Mouse (Mus musculus) heart, adult 10 weeks (tissue): ENCODE measurements around the gene Decr2. TPM values are rescaled to one million over a fixed set of nuclear protein-coding genes. Genes with fewer than 3 reads are reported as not detected.

Experiments
- polyA plus RNA-seq: library from polyadenylated mRNA; stranded (reverse); fragments of 350-450 nt; fragmentation: Illumina TruSeq; extraction: RNeasy Lipid Tissue Mini Kit (QIAGEN cat#74804); gene quantifications from one replicate; pipeline ENCODE4 v1.2.3, GENCODE M21; 2014; ENCODE audit warnings: low read depth, low replicate concordance

Decr2 gene
- 12.0 TPM for polyA plus RNA-seq

DNA sequence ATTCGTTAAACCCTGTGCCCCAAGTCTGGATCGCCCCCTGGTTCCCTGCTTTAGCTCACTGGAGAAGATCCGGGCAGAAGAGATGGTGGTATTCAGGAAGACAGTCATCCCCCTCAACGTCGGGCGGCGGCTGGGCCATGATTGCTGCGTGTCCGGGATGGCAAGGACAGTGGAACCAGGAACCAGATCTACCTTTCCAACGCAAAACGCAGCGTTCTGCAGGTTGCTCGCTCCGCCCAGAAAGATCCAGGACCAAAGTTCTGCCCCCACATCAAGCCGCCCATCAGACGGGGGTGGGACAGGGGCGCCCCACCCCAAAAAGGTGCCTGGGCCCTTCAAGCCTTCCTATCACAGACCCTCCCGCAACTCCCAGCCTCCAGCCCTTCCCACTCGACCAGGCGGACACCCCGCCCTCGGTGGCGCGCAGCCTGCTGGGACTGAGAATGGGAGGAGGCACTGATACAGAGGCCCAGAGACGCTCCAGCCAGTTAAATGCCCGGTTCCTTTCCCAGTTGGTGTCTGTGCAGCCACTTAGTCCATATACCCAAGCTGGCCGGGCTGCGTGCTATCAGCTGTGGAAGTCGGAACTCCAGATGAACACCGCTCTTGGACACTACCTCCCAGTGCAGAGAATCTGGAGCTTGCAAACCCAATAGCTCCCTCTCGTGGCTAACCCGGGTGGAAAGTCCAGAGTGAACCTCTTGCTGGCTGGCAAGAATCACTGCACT, at the start of gene Decr2:
Decr2 (minus strand) TSS at position 433 of the 728 bp plus-strand sequence.

DNA sequence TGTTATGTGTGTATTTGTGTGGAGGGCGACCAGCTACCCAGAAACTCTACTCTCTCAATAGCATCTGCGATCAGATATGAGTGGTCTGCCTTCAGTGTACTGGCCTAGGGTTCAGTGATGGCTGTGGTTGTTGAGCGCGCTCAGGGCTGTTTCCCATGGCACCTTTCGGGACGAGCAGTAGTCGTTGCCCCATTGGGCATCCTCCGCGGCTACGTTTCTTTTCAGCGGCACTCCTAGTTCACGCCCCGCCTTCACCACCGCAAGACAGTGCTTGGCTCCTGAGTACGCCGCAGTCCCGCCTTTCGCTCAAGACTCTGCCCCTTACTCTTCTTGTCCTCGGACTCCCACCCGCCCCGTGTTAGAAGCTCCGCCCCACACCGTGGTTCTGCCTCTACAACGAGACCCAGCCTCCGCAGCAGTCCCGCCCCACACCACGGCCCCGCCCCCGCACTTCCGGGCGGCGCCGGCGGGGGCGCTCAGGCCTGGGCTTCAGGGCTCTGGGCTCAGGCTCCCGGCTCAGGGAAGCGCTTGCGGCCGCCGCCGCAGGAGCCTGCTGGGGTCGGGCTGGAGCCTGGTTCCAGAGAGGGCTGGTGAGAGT, 48.2 kb upstream of the Decr2 start, which contains the start of gene Axin1:
Axin1 (plus strand) TSS at position 450 of the 598 bp plus-strand sequence.

DNA sequence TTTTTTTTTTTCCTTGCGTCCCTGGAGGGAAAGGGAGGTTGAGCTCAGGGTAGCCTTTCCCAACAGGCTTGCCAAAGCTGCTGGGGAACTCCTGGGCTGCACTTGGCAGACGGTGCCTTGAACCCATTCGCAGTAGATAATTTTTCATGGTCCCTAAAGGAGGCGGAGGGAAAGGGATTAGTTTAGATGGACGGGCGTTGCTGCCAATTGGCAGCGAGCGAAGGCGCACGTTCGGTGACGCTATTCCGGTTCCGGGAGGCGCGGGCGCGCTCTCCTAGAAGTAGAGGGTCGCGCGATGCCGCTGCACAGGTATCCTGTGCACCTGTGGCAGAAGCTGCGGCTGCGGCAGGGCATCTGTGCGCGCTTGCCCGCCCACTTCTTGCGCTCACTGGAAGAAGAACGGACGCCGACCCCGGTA, 33.1 kb upstream of the Decr2 start, which contains the start of gene Mrpl28:
Mrpl28 (plus strand) TSS at position 234 of the 418 bp plus-strand sequence.

DNA sequence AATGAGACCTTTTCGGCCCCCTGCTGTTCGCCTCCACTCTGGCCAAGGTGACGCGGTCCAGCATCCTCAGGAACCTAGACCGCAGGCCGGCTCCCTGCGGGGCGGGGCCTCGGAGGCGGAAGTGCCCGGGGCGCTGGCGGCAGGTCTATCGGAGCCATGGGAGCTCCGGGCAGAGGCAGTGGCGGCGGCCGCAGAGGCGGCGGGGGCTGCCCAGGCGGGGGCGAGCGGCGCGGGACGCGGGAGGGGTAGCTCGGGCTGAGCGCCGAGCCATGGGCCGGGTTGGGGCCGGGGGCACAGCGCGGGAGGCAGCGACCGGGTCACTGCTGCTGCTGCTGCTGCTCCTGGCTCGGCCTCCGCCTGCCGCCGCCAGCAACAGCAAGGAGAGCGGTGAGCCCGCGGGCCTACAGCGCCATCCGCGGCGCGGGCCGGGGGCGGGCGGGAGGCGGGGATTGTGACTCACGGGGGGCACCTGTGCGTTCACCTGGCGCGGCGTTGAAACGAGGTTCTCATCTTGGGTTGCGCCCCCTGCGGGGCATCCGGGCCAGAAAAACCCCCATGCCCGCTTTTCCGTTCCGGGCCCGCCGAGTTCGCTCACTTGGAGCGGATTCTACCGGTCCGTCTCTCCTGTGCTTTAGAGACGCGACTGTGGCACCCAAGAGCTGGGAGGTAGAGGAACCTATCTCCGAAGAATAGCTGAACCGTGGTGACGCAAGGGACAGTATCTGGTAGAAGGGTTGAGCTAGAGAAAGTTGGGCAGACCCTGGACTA, 23.2 kb upstream of the Decr2 start, which contains the start of gene Tmem8:
Tmem8 (plus strand) TSS at position 119 of the 768 bp plus-strand sequence.

DNA sequence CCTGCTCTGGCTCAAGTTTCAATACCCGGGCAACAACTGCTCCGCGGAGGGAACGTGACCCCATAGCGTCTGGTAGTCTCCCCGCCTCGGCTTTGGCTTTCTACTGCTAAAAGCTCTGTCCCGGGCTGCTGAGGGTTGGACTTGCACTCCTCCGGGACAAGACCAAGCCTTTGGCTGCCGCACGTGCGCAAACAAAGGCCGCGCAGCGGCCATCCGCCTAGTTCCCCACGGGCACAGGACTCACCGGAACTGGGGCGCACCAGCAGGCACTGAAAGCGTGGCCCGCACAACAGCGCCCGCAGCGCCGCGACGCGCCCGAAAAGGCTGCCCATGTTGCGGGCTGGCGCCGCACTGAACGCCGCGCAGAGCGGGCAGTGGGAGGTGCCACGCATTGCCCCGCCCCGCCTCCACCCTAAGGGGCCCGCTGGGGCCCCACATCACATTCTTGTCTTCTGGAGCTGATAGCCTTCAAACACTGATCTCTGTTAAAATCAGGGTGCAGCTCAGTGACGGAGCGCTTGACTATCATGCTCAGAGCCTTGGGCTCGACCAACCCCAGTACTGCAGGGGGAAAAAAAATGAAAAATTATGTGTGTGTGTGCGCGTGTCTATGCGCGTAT, 5.1 kb upstream of the Decr2 start, which contains the start of gene Nme4:
Nme4 (minus strand) TSS at position 482 of the 620 bp plus-strand sequence.

DNA sequence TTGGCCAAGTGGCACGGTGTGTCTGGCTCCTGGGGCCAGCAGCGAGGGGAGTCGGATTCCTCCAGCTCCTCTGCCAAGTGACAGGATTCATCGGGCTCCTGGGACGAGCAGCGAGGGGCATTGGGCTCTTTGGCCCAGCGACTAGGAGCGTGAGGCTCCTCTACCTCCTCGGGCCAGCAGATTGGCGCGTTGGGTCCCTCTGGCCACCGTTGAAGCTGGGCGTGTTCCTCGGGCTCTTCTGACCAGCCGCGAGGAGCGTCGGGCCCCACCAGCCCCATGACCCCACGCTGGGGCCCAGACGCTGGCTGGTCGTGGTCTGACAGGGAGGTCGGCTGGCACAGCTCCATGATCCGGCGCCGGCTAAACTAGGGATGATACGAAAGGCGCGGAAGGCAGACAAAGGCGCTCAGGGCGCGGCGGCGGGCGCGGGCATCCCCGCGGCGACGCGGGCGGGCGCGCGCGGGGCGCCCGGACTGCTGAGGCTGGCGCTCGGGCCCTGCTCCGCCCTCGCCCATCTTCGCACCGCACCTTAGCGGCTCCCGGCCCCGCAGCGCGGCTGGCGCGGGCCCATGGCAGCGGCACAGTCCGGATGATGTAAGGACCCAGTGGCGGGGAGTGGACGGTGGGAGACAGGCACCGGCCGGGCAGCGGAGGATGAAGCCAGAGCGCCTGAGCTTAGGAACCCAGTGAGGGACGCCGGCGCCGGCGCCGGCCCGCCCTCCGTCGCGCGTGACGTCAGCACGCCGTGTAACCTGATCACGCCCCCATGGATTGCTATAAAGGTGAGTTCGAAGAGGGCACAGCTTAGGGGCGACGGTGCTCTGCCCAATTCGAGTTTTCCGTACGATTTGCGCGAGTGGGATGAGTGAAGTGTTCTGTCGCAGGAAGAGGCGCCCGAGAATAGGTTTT, 21.1 kb downstream of the Decr2 start, which contains the start of gene Rab11fip3:
Rab11fip3 (minus strand) TSS at position 725 of the 909 bp plus-strand sequence.

Other genes with a start within 250 kb of the Decr2 start
- 4.1 TPM for gene Gm20683, start 248.6 kb downstream of the Decr2 start, polyA plus RNA-seq
- gene Rhot2, start 245.5 kb downstream of the Decr2 start, polyA plus RNA-seq = 133 TPM
- gene Wdr90, start 228.8 kb downstream of the Decr2 start, polyA plus RNA-seq = 3.2 TPM
- gene Mcrip2, start 221.6 kb downstream of the Decr2 start, polyA plus RNA-seq = 194 TPM
- gene Mettl26, start 215.3 kb downstream of the Decr2 start, polyA plus RNA-seq = 19.7 TPM
- not detected for gene Wfikkn1, start 209.5 kb downstream of the Decr2 start, polyA plus RNA-seq
- gene Rab40c, start 170.6 kb downstream of the Decr2 start, polyA plus RNA-seq = 15.4 TPM
- gene Pigq, start 145.4 kb downstream of the Decr2 start, polyA plus RNA-seq = 40.5 TPM
- not detected for gene Nhlrc4, start 145.4 kb downstream of the Decr2 start, polyA plus RNA-seq
- 0.34 TPM for gene A930017K11Rik, start 137.8 kb downstream of the Decr2 start, polyA plus RNA-seq
- gene Capn15, start 104.5 kb downstream of the Decr2 start, polyA plus RNA-seq = 9.9 TPM
- 28.2 TPM for gene Rab11fip3, start 20.8 kb downstream of the Decr2 start, polyA plus RNA-seq
- gene Nme4, start 5.3 kb upstream of the Decr2 start, polyA plus RNA-seq = 10.3 TPM
- 6.0 TPM for gene Tmem8, start 23.0 kb upstream of the Decr2 start, polyA plus RNA-seq
- 179 TPM for gene Mrpl28, start 33.2 kb upstream of the Decr2 start, polyA plus RNA-seq
- gene Axin1, start 48.4 kb upstream of the Decr2 start, polyA plus RNA-seq = 15.7 TPM
- not detected for gene Pdia2, start 108.8 kb upstream of the Decr2 start, polyA plus RNA-seq
- gene Rgs11, start 112.6 kb upstream of the Decr2 start, polyA plus RNA-seq = 0.58 TPM
- gene Arhgdig, start 117.4 kb upstream of the Decr2 start, polyA plus RNA-seq = 0.52 TPM
- gene Fam234a, start 153.9 kb upstream of the Decr2 start, polyA plus RNA-seq = 72.6 TPM
- 36.3 TPM for gene Luc7l, start 162.6 kb upstream of the Decr2 start, polyA plus RNA-seq